Mouse (Mus musculus) cerebellum, postnatal 14 days (tissue): ENCODE measurements around the gene Ect2.

Experiments
- DNase-seq, 2 experiments: peaks; one replicate each; pipeline ENCODE4 v3.0.0; 2021; ENCODE audit warnings: mixed read lengths in 2 of 2

Ect2 gene

DNA sequence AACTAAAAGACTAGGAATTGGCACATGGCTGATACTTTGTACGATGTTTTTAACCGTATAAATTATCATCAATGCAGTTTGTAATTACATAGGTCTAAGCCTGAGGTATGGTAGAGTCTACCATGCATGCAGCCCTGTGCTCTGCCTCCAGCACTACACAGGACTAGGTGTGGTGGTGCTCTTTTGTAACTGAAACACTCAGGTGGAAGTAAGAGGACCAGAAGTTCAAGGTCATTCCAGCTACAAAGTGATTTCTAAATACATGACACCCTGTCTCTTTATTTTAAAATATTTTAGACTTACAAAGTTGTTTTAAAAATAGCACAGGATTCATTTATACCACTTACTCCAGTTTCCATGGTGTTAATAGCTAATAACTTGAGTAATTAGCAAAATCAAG lies 88.8 kb downstream of the Ect2 start:
- DNase-seq, result no peak

DNA sequence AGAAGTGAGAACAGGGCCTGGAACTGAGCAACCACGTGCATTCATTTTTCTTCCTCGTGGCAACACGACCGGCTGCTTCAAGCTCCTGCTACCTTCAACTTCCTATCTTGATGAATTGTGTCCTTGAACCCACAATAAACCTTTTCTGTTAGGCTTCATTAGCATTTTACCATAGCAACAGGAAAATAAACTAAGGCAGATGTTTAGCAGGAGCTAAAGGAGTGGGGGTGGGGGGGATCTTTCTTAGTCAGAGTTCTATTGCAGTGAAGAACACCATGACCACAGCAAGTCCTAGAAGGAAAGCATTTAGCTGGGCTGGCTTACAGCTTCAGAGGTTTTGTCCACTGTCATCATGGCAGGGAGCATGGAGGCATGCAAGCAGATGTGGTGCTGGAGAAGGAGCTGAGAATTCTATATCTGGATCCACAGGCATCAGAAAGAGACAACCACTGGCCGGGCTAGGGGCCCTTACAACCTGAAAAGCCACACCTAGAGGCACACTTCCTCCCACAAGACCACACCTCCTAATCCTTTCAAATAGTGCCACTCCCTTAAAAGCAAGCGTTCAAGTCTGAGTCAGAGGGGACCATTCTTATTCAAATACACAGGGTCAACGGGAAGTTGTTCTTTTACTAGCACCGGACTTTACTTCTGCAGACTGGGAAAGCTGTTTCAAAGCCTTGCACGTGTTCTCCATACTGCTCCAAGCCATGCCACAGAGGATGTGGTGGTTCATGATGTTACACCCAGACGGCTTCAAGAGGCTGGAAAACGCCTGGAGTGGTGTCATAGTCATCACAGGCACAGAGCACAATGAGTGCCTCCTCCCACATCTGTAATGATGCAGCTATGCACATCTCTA lies 90.0 kb downstream of the Ect2 start:
- no peak for DNase-seq

DNA sequence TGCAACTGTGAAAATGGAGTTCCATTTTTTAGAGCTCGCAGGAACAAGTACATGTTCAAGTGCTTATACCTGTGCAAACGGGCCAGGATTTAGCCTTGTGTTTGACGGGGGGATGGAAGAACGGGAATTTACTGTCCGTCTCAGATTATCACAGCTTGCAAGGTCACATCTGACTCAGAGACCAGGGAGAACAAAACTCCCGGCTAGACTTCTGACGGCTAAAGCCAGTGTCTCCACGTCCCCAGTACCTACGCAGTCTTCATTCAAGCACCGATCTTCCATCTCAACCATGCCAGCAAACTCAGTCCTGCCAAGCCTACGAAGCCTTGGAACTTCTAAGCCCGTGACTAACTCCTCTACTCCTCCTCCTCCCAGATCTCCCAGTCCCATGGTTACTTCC lies 93.2 kb downstream of the Ect2 start:
- no peak for DNase-seq

DNA sequence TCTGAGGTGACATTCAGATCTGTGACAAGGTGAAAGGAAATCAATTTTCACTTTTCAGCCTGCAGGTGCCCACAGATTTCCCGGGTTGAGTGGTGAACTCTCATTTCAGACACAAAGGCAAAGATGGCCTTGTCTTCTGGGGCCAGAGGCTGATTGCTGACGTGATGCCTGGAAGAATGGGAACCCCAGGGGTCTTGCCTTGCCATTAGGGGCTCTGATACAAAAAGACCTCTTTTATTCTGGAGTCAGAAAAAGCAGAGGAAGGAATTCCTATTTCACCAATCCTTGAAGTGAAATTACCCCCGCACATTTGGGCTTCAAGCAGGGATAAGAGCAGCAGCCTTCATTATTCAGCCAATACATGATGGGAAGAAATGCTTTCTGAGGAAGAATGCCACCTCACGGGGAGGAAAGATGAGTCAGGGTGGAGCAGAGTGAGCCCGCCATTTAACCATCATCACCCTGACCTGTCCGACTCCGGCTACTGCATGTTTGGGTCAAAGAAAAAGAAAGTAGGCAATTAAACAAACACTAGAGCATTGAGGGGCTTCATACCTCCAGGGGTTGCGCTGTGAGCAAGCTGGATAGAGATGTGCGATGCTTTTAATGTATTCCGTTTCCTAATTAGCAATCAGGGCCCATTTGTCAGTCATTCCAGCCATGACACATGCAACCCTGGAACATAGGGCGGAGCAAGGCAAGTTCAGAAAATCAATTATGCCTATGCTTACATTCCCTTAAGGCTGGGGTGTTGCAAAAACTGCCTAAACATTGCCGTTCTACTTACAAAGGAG lies 94.0 kb downstream of the Ect2 start:
- DNase-seq, result no peak

DNA sequence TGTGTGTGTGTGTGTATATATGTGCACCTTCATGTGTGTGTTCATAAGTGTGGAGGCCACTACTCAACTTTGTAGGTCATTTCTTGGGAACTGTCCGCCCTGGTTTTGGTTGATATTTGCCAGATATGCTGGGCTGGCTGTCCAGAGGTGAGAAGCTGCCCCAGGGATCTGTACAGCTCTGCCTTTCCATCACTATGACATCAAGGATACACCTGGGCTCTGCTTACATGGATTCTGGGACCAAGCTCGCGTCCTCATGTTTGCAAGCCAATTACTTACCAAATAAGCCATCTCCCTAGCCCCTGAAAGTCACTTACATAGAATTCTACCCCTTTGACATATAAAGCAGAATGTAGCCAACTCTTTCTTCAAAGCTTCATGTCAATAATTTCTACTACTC lies 98.2 kb downstream of the Ect2 start:
- DNase-seq, result no peak

DNA sequence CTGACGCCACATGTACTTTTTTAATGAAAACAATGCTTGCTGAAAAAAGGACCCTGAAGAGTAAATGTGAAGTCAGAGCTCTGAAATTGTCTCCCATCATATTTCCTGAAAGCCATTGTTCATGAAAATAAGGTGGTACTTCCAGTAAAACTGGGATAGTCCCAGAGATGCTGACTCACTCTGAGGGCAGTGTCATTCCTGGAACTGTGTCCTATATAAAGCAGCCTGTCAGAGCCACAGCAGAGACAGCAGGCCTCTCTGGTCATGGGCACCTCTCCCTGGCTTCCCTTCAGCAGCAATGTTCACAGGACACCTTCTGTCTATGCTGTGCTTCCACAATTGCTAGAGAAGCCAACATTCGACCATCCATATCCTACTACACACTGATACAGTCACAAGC lies 98.9 kb downstream of the Ect2 start:
- DNase-seq, result peak; percentile 55 to 58
